Mouse (Mus musculus) heart, adult 2 months (tissue): Measurements from ENCODE around the gene Lrrn3. TPM values are rescaled to one million over a fixed set of nuclear protein-coding genes. Genes with fewer than 3 reads are reported as not detected.

Experiments used
- DNase-seq, 2 experiments: peaks; one replicate each; pipeline ENCODE4 v3.0.0; 2021
- H3K27ac ChIP-seq: fragments of 200-600 bp; 2 replicates; pipeline ENCODE4 v1.8.1; 2022
- H3K27me3 ChIP-seq: fragments of 200-500 bp; 2 replicates; pipeline ENCODE4 v1.6.1; 2012; ENCODE audit warnings: mild to moderate bottlenecking, low read length, inconsistent platforms, mixed read lengths; ENCODE audit not compliant: control insufficient read depth, insufficient read depth
- H3K36me3 ChIP-seq: fragments of 200-500 bp; 2 replicates; pipeline ENCODE4 v1.6.1; 2012; ENCODE audit warnings: low read length, inconsistent platforms; ENCODE audit not compliant: control insufficient read depth, insufficient read depth
- H3K4me1 ChIP-seq: fragments of 200-500 bp; 2 replicates; pipeline ENCODE4 v1.6.1; 2011; ENCODE audit warnings: low read length; ENCODE audit not compliant: control insufficient read depth, insufficient read depth
- H3K4me3 ChIP-seq: fragments of 200-600 bp; 2 replicates; pipeline ENCODE4 v1.8.1; 2022
- H3K79me2 ChIP-seq: fragments of 200-500 bp; replicated peaks from 2 replicates; pipeline ENCODE4 v1.6.1; 2012; ENCODE audit warnings: mild to moderate bottlenecking, inconsistent platforms, low read length, moderate library complexity, mixed read lengths; ENCODE audit not compliant: control insufficient read depth, insufficient read depth
- H3K9ac ChIP-seq: fragments of 200-500 bp; 2 replicates; pipeline ENCODE4 v1.6.1; 2012; ENCODE audit warnings: low read depth, mild to moderate bottlenecking, control low read depth, inconsistent platforms, low read length, mixed read lengths
- CTCF ChIP-seq: fragments of 200-600 bp; IDR thresholded peaks from 2 replicates; pipeline ENCODE4 v1.8.1; 2022; ENCODE audit warnings: antibody characterized with exemption, mild to moderate bottlenecking, moderate library complexity
- EP300 ChIP-seq: fragments of 200-500 bp; IDR thresholded peaks from 2 replicates; pipeline ENCODE4 v1.6.1; 2011; ENCODE audit warnings: low read depth, low read length, control low read depth; ENCODE audit not compliant: insufficient read depth
- POLR2A ChIP-seq: fragments of 200-500 bp; IDR thresholded peaks from 2 replicates; pipeline ENCODE4 v1.6.1; 2011; ENCODE audit warnings: mild to moderate bottlenecking, low read depth, low read length, control low read depth; ENCODE audit not compliant: insufficient read depth
- WGBS: fragments of 180-500 bp; shearing (Covaris S2); methylation state at CpG from one replicate; pipeline ENCODE4 v1.1.7; 2018; 5-methylcytosine and 5-hydroxymethylcytosine counted together
- intact Hi-C: fragments of 180-260 bp; cut with DNase I; formaldehyde crosslinking; loops from one replicate; pipeline ENCODE4 v1.15.1; 2025
- polyA plus RNA-seq: library from polyadenylated mRNA; depleted of rRNA; stranded (reverse); fragments of >200 nt; gene quantifications from 2 replicates; pipeline ENCODE4 v1.2.3, GENCODE M21; 2012
- total RNA-seq, 2 experiments: library from RNA; stranded (reverse); gene quantifications; 2 replicates each; pipeline ENCODE4 v1.2.3; 2021

The Lrrn3 gene
- total and polyA plus RNA-seq, 3 experiments, result 0.10 to 0.57 (median 0.16) TPM

- H3K4me1 ChIP-seq, result no peaks in the 10 kb centered on the region
- no peak for DNase-seq
- TF ChIP-seq EP300 (no peak), POLR2A (no peak), CTCF (no peak)
- no peak overlapping the region for H3K4me3 ChIP-seq
- 94% methylated on average over 4 of the region's 4 CpGs for WGBS
- H3K79me2 ChIP-seq, result no peaks in the 10 kb centered on the region
- H3K27me3 ChIP-seq, result no peaks in the 10 kb centered on the region
- no peak overlapping the region for H3K27ac ChIP-seq
- no peak overlapping the region for H3K9ac ChIP-seq
- H3K36me3 ChIP-seq, result no peaks in the 10 kb centered on the region
- intact Hi-C loops, result no loop called here
Measured at GRCm38 (mm10) chr12:41417961-41418360, 68.3 kb downstream of the Lrrn3 start.

- DNase-seq, result no peak
- Histone ChIP-seq H3K4me1 (no peaks in the 10 kb centered on the region), H3K4me3 (no peak overlapping the region), H3K27me3 (no peaks in the 10 kb centered on the region), H3K36me3 (no peaks in the 10 kb centered on the region), H3K79me2 (no peaks in the 10 kb centered on the region), H3K27ac (no peak overlapping the region), H3K9ac (no peak overlapping the region)
- intact Hi-C loops, result no loop called here
- no peak for TF ChIP-seq EP300
- 57% methylated on average over 3 of the region's 3 CpGs for WGBS
Measured at GRCm38 (mm10) chr12:41417099-41417498, 69.1 kb downstream of the Lrrn3 start.

DNA sequence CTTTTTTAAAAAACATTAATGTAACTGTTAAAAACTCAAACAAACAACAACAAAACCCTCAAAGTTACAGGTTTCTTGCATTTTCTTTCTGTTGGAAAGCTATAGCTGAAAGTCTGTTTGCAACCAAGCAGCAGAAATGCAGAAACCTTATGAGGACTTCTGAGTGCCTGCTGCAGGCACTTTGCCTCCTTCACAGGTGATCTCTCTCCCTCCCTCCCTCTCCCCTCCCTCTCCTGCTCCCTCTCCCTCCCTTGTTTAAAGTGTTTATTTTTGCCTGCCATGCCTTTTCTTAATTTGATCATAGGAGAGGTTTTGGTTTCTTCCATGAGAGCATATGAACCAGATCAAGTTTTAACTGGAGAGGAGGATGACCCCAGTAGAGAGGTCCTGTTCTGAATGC, 69.6 kb downstream of the Lrrn3 start:
- no peak overlapping the region for H3K27ac ChIP-seq

DNA sequence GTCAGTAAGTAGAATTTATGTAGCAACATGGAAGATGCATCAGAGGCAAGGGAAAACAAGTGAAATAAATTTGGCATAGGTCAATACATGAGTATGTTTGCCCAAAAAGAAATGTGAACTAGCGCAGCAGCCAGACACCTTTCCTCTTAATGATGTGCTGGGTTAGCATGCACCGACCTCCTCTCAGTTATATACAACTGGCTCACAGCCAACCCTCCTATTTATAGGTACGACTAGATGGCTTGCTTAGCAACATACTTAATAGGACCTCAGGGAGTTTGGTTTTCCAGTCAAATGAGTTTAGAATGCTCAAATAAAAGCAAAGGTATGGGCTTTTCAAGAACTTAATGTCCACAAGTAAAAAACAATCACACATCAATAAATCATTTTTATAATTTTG, 76.8 kb downstream of the Lrrn3 start:
- WGBS, result 33% methylated on average over 3 of the region's 3 CpGs
- intact Hi-C loops, result no loop called here
- Histone ChIP-seq H3K36me3 (no peaks in the 10 kb centered on the region), H3K27ac (no peak overlapping the region), H3K9ac (no peak overlapping the region), H3K4me3 (no peak overlapping the region), H3K79me2 (no peaks in the 10 kb centered on the region), H3K27me3 (no peaks in the 10 kb centered on the region), H3K4me1 (no peaks in the 10 kb centered on the region)
- no peak for TF ChIP-seq POLR2A
- TF ChIP-seq CTCF, result no peak
- no peak for TF ChIP-seq EP300
- no peak for DNase-seq

More for the DNA sequence above, 69.6 kb downstream of the Lrrn3 start:
- TF ChIP-seq CTCF (no peak), EP300 (no peak), POLR2A (no peak)
- no peak overlapping the region for H3K4me3 ChIP-seq
- H3K36me3 ChIP-seq, result no peaks in the 10 kb centered on the region
- no peak overlapping the region for H3K9ac ChIP-seq
- no peaks in the 10 kb centered on the region for H3K27me3 ChIP-seq
- intact Hi-C loops, result no loop called here
- H3K4me1 ChIP-seq, result no peaks in the 10 kb centered on the region
- no peak for DNase-seq
- H3K79me2 ChIP-seq, result no peaks in the 10 kb centered on the region

DNA sequence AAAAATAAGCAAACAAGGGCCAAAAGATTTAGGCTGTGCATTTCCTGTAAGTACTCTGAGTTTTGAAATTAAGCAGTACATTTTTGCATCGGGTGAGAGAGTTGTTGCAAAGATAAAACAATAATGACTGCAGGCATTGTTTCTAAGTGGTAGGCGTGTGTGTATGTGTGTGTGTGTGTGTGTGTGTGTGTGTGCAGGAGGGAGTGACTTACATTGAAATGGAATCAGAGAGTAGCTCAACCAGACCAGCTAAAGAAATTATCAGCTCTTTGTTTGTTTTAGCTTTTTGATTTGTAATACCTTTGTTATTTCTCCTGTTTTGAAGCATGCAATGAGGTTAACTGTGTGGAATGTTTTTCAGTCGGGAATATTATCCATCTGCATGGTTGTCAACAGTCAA, 84.3 kb downstream of the Lrrn3 start:
- Histone ChIP-seq H3K79me2 (no peaks in the 10 kb centered on the region), H3K36me3 (no peaks in the 10 kb centered on the region), H3K4me3 (no peak overlapping the region), H3K27me3 (no peaks in the 10 kb centered on the region), H3K4me1 (no peaks in the 10 kb centered on the region), H3K9ac (no peak overlapping the region), H3K27ac (no peak overlapping the region)
- 26% methylated on average over 3 of the region's 3 CpGs for WGBS
- no peak for DNase-seq
- intact Hi-C loops, result no loop called here
- TF ChIP-seq EP300 (no peak), POLR2A (no peak), CTCF (no peak)
